Mouse (Mus musculus) CH12.LX (cell line): ENCODE data around the gene 1700020N01Rik.

Source experiments
- CTCF ChIP-seq, 2 experiments: IDR thresholded peaks in 1 of 2; conservative IDR thresholded peaks in 1 of 2; 2 replicates each; pipeline ENCODE4 v1.5.1; 2011 to 2012; ENCODE audit warnings: low read depth in 2 of 2, low read length in 2 of 2, improper control_type of control experiment in 1 of 2, inconsistent platforms in 1 of 2, mild to moderate bottlenecking in 1 of 2, moderate library complexity in 1 of 2
- EP300 ChIP-seq: IDR thresholded peaks from 2 replicates; pipeline ENCODE4 v1.6.1; 2011; ENCODE audit warnings: low read length, improper control_type of control experiment
- ETS1 ChIP-seq: conservative IDR thresholded peaks from 2 replicates; pipeline ENCODE4 v1.6.1; 2012; ENCODE audit warnings: low read depth, mild to moderate bottlenecking, inconsistent platforms, low read length, improper control_type of control experiment, moderate library complexity
- MXI1 ChIP-seq: IDR thresholded peaks from 2 replicates; pipeline ENCODE4 v1.6.1; 2011; ENCODE audit warnings: mild to moderate bottlenecking, low read depth, low read length, improper control_type of control experiment
- NELFE ChIP-seq: IDR thresholded peaks from 2 replicates; pipeline ENCODE4 v1.6.1; 2011; ENCODE audit warnings: low read depth, low read length, improper control_type of control experiment
- POLR2A ChIP-seq: IDR thresholded peaks from 2 replicates; pipeline ENCODE4 v1.6.1; 2011; ENCODE audit warnings: low read depth, mild to moderate bottlenecking, improper control_type of control experiment, low read length
- RAD21 ChIP-seq: IDR thresholded peaks from 2 replicates; pipeline ENCODE4 v1.6.1; 2011; ENCODE audit warnings: low read depth, mild to moderate bottlenecking, low read length, improper control_type of control experiment, moderate library complexity
- RCOR1 ChIP-seq: conservative IDR thresholded peaks from 2 replicates; pipeline ENCODE4 v1.6.1; 2012; ENCODE audit warnings: low read depth, mild to moderate bottlenecking, inconsistent platforms, low read length, improper control_type of control experiment
- TBP ChIP-seq: conservative IDR thresholded peaks from 2 replicates; pipeline ENCODE4 v1.6.1; 2011; ENCODE audit warnings: low read depth, low read length, improper control_type of control experiment
- TCF12 ChIP-seq: IDR thresholded peaks from 2 replicates; pipeline ENCODE4 v1.6.1; 2014; ENCODE audit warnings: low read depth, mild to moderate bottlenecking, inconsistent platforms, low read length, improper control_type of control experiment
- USF2 ChIP-seq: conservative IDR thresholded peaks from 2 replicates; pipeline ENCODE4 v1.6.1; 2011; ENCODE audit warnings: low read depth, low read length, improper control_type of control experiment
- ZNF384 ChIP-seq: IDR thresholded peaks from 2 replicates; pipeline ENCODE4 v1.6.1; 2012; ENCODE audit warnings: low read depth, low read length, improper control_type of control experiment, inconsistent platforms

GRCm38 (mm10) chr10:21600931-21601330, 8.0 kb downstream of the 1700020N01Rik start:
- TF ChIP-seq TCF12 (no peak), POLR2A (no peak), CTCF (conservative IDR thresholded peaks at IDR 0.05 in 1 of 2, IDR thresholded peaks at IDR 0.05 in 1 of 2; ENCODE audit: low read depth in 2 of 2, low read length in 2 of 2) (peak; percentile 85 to 93), EP300 (no peak), NELFE (no peak), ETS1 (no peak), RAD21 (peak; percentile 77), TBP (no peak), USF2 (no peak), MXI1 (no peak), ZNF384 (no peak), RCOR1 (no peak)
